Mouse (Mus musculus) mouse trophoblast stem cell (cell line): ENCODE measurements around the gene Glod4.

Experiments used
- in situ Hi-C, 2 experiments: fragments of 300-500 bp; cut with MseI, MboI; formaldehyde crosslinking; loops; 2 replicates in 1 of 2; 3 replicates in 1 of 2; pipeline ENCODE4 v1.15.1; 2025

Glod4 gene

DNA sequence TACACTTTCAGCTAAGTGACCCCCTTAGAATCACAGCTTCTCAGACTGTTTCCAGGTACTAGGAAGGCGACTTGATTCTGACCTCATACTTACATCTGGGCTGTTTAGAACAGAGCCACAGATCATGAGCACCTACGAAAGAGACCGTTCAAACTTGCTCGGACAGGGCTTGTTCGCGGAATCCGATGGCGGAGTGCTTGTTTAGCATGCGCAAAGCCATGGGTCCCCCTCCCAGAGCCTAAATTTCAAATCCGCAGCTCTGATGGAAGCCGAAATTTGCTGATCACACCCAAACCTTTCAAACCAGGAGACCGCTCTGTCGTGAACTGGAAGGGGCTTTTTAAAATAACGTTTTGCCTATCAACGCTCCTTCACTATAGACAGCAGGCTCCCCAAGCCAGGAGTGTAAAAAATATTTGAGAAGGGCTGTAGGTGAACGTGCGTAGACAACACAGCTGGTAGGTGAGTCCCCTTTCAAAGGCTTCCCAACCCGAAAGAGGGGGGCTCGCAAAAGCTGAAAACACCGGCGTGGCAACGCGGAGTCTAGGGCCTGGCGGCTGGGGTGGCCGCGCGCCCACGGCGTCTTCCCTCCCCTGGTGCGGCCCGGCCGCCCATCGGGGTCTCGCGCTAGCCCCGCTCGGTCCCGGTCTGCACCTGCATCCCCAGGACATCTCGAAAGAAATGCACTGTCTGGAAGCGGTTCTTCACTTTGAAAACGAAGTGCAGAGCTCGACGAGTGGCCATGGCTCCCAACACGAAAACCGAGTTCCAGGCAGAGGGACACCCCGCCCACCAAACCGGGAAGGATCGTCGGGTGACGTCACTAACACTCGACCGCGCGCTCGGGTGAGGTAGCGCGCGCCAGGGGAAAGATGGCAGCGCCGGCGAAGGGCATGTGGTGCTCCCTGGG, at the start of gene Glod4, which contains the start of gene Mrm3:
Gene Glod4 (minus strand): TSS at position 825 of the 910 bp plus-strand sequence.
Gene Mrm3 (plus strand): TSS at position 815 of the 910 bp plus-strand sequence.
- in situ Hi-C loops, result no loop called here

DNA sequence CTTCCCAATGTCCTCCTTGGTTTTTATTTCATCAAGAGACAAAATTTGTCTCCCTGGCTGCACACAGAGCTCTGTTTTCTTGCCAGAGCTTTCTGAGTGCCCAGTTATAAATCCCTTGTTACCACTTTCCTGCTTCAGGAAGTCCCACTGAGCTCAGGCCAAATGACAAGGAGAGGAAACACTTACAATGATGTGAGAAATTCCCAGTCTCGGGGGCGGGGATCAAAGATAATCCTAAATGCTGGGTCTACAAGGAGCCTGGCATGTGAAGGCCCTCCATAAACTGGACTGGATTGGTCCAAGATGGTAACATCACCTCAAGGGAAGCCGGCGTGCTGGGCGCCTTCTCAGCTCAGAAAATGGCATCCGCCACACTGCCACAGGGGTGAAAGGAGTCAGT, 49.3 kb upstream of the Glod4 start:
- in situ Hi-C loops, result no loop called here

DNA sequence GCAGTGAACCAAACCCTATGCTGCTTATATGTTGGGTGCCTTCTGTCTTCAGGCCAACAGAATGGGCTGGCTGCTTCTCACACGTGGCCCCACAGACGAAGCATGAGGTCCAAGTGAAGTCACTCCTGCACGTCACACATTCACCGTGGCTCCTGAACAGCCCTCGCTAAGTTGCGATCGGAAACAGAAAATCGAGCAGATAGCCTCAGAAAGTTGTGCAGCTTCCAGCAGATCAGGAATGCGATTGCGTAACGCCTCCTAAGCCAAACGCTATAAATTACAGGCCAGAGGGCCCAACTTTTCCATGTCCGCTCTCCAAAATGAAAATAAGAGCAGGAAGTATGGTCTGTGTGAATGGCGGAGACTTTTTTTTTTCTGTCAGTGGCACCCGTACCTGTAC, 48.9 kb upstream of the Glod4 start:
- in situ Hi-C loops, result no loop called here

DNA sequence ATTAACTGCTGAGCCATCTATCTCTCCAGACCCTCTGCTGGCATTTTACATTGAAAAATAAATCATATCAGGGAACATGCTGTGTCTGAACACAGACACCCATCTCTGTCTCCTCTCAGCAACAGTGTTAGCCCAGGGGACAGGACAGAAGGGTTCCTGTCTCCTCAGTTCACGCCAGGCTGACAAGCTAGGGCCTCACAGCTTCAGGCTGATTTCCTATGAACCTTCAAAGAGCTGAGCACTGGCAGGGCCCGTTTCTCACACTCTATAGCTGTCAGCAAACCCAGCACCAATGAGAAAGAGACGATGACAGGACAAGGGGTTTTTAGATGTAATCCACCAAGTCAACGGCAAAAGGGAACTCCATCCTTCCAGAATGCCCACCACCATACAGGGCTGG, 48.4 kb upstream of the Glod4 start:
- in situ Hi-C loops, result no loop called here

DNA sequence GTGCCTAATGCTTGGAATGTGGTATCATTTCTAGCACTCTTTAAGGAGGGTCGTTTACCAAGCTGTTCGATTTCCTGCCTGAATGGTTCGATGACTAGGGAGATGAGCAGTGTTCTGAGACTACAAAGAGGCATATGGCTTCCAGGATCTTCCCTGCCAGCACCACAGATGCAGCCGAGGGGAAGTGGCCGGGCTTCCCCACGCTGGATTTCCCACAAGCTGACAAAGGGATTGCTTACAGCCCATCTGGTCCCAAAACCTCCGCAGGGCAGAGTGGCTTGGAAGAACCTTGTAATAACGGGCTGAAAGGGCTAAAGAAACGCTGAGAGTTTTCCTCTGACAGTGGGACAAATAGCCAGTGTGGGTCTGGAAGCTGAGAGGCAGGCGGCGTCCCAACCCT, 46.8 kb upstream of the Glod4 start:
- in situ Hi-C loops, result no loop called here

DNA sequence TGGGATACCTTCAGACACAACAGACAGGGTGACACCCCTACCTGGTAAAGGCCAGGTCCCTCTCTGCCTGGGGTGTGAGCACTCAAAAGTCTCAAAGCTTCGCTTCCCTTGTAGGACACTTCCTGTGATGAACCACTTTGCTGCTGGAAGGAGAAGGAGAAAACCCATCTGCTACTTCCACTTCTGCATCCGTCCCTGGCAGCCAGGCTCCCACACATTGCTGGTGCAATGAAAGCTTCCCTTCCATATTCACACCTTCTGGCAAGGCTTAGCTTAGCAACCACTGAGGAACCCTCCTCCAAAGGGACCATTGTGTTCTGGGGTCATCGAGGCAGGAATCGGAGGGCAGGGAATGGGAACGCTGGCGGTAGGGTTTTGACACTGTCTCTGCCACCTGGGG, 45.1 kb upstream of the Glod4 start:
- in situ Hi-C loops, result no loop called here

DNA sequence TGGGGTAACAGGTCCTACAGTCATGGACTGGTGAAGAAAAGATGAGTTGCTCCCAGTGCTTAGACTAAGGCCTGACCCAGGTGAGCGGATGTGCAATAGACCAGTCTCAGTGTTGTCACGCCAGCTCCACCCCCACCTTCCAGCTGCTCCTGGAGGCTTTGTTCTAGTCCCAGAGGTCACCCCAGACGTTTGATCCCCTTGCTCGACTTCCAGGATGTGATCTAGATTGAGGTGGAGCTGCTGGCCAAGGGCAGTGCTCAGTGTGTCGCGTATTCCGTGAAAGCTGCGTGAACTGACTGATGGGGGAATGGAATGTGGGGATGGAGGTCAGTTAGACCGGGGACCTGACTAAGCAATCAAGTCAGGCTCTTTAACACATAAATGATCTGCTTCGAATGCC, 43.8 kb upstream of the Glod4 start:
- in situ Hi-C loops, result no loop called here

DNA sequence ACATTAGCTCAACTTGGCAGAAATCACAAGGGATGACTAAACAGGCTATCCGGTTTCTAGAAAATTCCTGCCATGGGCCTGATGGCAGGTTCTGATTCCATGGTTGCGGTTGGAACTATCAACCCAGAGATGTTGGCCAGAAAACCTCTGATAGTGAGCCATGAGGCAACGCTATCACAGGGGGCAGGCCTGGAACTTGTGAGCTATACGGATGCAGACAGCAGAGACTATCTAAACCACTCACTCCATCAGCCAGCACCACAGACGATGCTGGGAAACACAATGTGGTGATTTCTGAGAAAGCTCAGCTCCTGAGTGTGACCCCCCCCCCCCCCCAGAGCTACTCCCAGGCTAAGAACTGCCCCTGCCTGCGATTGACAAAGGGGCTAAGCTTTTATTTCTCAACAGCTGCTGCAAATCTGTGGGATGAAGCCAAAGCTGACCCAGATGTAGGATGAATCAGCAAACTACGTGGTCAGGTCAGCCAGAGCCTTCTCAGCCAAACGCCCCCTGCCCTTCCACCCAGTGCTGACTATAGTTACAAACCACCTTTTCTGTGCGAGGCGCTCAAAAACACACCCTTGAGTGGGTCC, 43.1 kb upstream of the Glod4 start:
- in situ Hi-C loops, result no loop called here

DNA sequence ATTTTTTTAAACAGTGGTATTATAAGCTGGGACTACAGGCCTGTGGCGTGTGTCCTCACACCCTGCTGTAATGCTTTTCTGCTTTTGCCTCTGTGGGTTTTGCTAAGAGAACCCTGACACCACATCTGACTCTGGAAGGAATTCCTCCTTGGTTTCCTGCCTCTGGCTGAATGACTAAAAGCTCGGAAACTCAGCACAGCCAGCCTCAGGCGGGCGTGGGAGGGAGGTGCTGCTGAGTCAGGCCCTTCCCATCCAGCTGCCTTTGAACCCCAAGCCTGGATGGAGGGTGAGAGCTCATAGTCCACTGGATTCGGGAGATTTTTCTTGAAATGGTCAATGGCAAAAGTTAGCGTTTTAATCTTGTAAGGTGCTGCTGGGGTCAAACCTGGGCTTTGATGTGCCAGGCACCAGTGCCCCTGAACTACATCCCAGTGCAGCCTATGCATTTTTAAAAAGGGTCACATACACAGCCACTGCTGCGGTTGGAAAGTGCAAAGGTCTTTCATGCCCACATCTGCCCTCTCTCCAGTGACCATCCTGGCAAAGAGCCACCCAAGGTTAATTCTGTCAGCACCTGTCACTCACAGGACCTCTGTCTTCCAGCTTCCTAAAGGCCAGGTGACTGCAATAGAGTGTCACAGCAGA, 42.0 kb upstream of the Glod4 start:
- in situ Hi-C loops, result no loop called here

DNA sequence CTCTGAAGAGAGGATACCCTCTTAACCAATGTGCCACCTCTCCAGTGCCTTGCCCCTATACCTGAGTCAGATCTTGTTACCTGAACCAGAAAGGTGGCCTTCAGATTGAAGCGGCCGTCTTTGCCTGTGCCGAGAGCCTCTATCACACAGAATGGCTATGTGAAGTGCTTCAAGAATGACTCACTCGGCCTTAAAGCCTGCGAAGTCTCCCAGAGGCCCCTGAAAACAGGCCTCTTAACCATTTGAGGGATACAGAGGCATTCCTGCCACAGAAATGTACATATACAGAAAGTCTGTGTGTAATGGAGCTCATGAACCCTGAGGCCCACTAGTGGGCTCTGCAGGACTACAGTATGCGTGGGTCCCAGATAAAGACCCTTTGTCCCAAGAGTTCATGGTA, 40.3 kb upstream of the Glod4 start:
- in situ Hi-C loops, result no loop called here

DNA sequence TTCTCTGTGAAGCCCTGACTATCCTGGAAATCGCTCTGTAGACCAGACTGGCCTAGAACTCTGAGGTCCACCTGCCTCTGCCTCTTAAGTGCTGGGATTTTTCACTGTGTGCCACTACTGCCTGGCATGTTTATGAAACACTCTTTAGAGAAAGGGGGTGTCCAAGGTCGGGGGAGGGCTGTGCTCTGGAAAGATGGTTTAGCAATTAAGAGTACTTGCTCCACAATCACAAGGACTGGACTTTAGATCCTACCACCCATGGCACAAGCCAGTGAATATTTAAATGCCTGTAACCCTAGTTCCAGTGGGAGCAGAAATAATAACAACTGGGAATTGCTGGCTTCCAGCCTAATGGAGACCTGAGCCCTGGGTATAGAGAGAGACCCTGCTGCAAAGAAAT, 36.4 kb upstream of the Glod4 start:
- in situ Hi-C loops, result no loop called here

DNA sequence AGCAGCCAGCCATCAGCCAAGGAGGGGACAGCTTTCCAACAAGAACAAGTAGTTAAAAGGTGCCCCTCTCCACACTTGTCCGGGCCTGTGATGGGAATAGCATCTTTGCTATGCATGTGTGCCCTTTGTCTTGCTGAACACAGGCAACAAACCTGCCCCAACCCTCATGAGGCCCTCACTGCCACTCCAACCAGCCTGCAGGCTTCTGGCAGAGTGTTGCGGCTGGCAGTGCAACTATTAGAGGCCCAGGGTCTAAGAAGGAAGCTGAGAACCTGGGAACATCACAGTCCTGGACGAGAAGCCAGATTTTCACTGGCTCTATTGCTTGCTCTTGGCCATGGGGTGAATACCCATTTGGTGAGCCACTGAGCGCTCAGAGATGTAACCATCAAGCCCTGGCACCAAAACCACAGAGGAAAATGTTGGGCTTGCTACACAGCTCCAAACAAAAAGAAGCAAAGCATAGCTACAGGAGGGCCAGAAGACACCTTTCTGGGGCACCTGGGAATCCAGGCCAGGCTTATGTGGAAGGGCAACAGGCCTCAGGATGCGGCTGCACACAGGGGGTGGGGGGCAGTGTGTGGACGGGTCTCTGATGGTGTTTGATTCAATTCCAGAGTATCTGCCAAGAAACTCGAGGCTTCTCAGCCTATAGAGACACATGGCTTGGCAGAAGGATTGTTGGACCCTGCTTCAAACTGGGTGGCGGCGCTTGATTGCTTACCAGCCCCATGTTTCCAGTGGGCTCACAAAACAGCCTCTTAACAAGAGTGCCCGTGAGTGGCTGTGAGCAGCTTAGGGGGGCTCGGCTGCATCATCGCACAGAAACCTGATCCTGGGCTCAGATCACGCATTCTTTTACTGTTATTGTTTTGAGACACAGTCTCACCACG, 35.7 kb upstream of the Glod4 start:
- in situ Hi-C loops, result no loop called here

DNA sequence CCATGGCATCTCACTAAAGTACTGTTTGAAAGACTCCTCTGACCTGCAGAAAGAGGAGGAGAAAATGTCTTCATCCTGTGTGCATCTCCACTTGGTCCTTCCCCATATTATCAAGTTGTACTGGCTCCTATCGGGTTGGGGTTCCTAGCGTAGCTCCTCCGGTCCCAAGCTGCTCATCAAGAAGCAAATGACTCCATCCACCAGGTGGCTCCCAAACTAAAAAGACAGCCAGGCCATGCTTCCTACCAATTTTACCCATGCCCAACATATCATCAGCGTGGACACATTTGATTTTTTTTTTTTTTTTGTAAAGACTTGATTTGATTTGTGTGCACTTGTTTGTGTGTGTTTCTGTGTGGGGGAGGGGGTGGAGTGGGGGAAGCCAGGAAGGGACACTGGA, 28.9 kb upstream of the Glod4 start:
- in situ Hi-C loops, result no loop called here

DNA sequence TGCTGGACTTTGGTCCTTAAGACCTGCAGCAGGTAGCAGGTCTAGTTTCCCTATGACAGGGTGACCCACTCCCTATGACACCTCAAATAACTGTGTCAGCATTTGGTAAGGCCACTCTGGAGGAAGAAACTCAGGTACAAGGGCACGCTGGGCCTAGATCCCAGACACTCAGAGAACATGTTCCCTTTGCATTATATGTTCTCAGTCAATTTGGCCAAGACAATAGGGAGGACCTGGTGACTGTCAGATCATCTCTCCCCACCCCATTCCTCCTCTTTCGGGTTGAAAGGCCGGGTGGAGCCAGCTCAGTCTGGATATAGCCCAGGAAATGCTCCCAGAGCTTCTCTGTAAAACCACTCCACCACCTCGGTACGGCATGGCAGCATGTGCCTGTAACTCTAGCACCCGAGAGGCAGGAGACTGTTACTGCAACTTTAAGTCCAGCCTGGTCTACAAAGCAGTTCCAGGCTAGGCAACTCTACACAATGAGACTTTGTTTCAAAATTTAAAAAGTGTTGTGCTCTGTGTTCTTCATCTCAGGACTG, 25.1 kb upstream of the Glod4 start:
- in situ Hi-C loops, result no loop called here

DNA sequence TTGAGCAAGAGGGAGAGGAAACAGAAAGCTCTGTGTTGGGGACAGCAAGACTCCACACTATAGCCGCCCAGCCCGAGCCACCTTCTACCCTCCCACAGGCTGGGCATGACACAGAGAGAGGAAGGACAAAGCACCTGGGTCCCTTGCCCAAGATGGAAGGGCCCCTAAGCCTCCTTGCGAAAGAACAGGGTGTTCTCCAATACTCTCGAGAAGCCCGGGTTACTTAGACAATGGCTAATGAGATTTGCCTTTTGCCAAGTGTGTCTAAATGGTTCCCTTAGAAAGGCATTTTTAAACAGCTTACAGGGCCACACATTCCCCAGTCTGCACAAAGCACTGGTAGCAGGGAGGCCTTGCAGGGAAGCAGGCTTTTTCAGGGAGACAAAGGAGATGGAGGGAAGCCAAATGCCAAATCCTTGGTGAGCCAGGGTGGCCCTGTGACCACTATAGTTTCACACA, 24.5 kb upstream of the Glod4 start:
- in situ Hi-C loops, result no loop called here

DNA sequence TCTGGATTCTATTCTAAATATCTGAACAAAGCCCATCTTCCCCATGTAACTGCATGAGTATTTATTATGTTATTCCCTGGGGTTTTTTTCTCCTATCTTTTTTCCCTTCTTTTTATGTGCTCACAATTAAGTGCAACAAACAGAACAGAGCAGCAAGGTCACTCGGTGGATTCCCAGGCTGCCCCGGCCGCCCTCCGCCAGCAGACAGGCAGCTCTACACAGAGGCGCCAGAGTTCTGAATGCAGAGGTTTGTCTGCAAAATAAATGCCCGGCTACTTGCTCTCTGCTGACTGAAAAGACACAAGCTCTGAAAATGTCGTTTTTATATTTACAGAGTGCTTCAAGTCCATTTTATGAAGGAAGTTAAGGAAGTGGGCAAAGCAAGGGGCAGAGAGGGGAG, 24.0 kb upstream of the Glod4 start:
- in situ Hi-C loops, result no loop called here

DNA sequence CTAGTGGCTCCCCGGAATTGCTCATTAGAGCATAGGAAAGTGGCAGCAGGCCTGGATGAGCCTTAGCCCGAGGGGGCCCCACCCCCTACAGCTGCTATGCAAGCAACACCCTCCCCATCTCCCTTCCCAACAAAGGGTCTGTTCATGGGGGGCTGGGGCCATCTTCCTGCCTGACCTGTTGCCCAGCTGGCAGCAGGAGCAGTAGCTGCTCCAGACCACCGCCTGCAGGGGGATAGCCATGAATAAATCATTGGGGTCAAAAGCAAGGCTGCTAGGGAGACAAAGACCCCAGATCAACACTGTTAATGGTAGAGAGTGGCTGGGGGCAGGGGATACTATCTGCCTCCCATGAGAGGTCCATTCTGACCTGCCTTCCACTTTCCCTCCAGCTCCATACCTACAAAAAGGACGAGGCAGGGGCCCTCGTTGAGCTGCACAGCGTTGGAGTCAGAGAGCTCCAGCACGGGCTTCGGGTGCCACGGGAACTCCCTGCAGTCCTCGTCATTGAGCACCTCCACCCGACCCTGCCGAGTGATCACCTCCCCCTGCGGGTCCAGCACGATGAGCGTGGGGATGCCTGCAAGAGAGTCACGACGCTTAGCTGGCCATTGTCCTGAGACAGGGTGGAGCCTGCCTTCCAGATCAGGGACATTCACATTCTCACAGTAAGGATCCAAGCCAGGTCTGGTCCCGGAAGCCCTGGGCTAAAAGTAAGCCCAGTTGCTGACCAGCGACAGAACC, 19.3 kb upstream of the Glod4 start:
- in situ Hi-C loops, result no loop called here

DNA sequence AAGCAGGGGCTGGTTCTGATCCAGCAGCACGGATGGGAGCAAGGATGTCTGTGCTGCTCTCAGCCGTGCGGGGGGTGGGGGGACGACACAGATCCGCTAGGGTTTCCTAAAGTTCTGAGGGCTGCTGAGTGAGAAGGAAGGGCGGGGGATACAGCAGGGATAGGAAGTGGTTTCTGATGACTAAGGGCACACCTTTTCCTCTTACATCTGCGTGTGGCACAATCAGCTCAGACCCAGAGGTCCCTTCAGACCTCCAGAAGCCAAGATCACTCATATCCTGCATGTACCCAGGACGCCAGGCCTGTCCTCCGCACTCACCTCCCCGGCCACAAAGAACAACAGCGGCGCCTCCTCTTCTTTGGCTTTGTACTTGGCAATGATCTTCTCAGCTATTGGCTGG, 17.7 kb upstream of the Glod4 start:
- in situ Hi-C loops, result no loop called here

DNA sequence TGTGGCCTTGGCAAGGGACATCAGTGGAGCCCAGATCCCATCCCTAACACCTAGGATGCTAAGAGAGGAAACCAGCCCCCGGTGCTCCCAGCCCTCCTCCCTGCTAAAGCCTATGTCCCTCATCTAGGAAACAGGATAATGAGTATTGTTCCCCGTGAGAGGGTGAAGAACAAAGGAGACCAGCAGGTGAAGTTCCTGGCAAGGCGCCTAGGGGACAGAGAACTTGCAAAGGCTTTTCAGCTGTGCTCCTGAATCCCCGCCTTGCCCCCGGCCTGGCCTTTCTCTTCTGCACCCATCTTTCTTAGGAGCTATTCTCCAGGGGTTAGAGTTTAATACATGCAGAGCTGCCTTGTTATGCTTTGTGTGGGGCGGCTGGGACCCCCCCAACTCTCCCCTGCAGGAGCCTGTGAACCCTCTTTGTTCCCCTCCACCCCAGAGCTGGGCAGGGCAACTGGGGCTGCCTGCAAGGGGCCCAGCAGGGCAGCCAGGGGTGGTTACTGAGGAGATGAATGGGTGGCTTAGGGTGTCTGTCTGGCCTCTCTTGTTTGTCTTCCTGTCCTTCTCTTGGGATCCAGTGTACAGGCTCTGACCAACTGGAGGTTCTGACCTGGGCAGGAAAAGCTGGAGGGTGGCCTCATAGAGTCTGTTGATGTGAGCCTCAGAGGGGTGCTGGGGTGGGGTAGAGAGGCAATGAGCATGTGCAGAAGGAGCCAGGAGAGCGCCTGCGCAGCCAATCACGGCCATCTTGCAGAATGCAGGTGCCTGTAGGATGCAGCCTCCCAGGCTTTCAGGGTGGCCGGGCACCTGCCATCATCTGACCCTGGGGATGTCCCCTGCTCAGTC, 16.9 kb upstream of the Glod4 start:
- in situ Hi-C loops, result no loop called here

DNA sequence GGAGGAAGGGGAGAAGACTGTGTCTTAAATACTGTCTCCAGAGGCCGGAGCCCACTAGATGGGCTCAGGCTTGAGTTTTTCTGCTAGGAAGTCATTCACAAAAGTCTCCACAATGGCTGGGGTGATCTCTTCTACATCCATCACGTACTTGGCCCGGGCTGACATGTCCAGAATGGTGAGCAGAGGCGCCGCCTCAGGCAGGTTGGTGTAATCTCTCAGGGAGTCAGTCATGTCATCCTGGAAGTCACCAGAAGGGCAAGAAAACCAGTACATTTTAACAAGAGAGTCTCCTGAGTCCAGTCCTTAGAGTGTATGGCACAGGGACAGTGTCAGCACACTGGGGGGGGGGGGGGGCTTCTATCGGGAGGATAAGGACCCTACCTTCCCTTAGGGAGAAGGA, 15.0 kb upstream of the Glod4 start:
- in situ Hi-C loops, result no loop called here
